Mouse (Mus musculus): ENCODE data around the gene Fam3b.

GRCm38 (mm10) chr16:97521983-97522382 is 7.4 kb upstream of the Fam3b start:
- TF ChIP-seq POLR2A (IDR thresholded peaks at IDR 0.05; ENCODE audit: low read depth, low read length), result no peak
- TF ChIP-seq CTCF (IDR thresholded peaks at IDR 0.05; ENCODE audit: extremely low read depth, insufficient read depth, insufficient read length, insufficient replicate concordance), result no peak
